Mouse (Mus musculus): ENCODE results near the gene Arpc5. TPM values are rescaled to one million over a fixed set of nuclear protein-coding genes. Genes with fewer than 3 reads are reported as not detected.

Gene Arpc5
- polyA plus RNA-seq, 1 experiment from 2014 or later = 229 TPM

- peaks cover 12% of the 10 kb centered on the region for H3K4me1 ChIP-seq (ENCODE audit: control insufficient read depth, insufficient read depth, low read length)
- H3K9me3 ChIP-seq (replicated peaks; ENCODE audit: control insufficient read depth, low read length) = peaks cover 3% of the 10 kb centered on the region; the same call in 1 of the 2 replicates
- ATAC-seq (replicated peaks; ENCODE audit: extremely low read depth, insufficient read depth, low FRiP score) = 0 out of 2 replicates have a peak, but pooled peaks have one; percentile 45
- H3K27ac ChIP-seq (ENCODE audit: low read length) = peak overlapping the region; percentile 34
- WGBS = 40% methylated on average over 4 of the region's 4 CpGs
- H3K4me3 ChIP-seq (ENCODE audit: low read length) = no peak overlapping the region
- H3K9ac ChIP-seq (ENCODE audit: low read length) = no peak overlapping the region
- no peaks in the 10 kb centered on the region for H3K36me3 ChIP-seq (ENCODE audit: control insufficient read depth, insufficient read depth)
- H3K27me3 ChIP-seq (ENCODE audit: control insufficient read depth, insufficient read depth, low read length) = no peaks in the 10 kb centered on the region
- no peak overlapping the region for H3K4me2 ChIP-seq (ENCODE audit: low read depth, low read length)
Measured at GRCm38 (mm10) chr1:152791269-152791668, 24.9 kb downstream of the Arpc5 start.

- H3K9ac ChIP-seq (ENCODE audit: low read length) = no peak overlapping the region
- 66% methylated on average over 12 of the region's 12 CpGs for WGBS
- H3K27ac ChIP-seq (ENCODE audit: low read length) = no peak overlapping the region
- H3K9me3 ChIP-seq (replicated peaks; ENCODE audit: control insufficient read depth, low read length) = peaks cover 3% of the 10 kb centered on the region; the same call in 1 of the 2 replicates
- H3K4me3 ChIP-seq (ENCODE audit: low read length) = no peak overlapping the region
- ATAC-seq (replicated peaks; ENCODE audit: extremely low read depth, insufficient read depth, low FRiP score) = no peak
- H3K4me1 ChIP-seq (ENCODE audit: control insufficient read depth, insufficient read depth, low read length) = peaks cover 12% of the 10 kb centered on the region
- no peak overlapping the region for H3K4me2 ChIP-seq (ENCODE audit: low read depth, low read length)
- no peaks in the 10 kb centered on the region for H3K27me3 ChIP-seq (ENCODE audit: control insufficient read depth, insufficient read depth, low read length)
- H3K36me3 ChIP-seq (ENCODE audit: control insufficient read depth, insufficient read depth) = no peaks in the 10 kb centered on the region
Measured at GRCm38 (mm10) chr1:152792736-152793494, 26.6 kb downstream of the Arpc5 start.

GRCm38 (mm10) chr1:152793495-152794130 lies 27.3 kb downstream of the Arpc5 start:
- H3K4me2 ChIP-seq (ENCODE audit: low read depth, low read length) = no peak overlapping the region
- H3K4me3 ChIP-seq (ENCODE audit: low read length) = no peak overlapping the region
- WGBS = 69% methylated on average over 6 of the region's 6 CpGs
- H3K4me1 ChIP-seq (ENCODE audit: control insufficient read depth, insufficient read depth, low read length) = peaks cover 12% of the 10 kb centered on the region
- no peak for ATAC-seq (replicated peaks; ENCODE audit: extremely low read depth, insufficient read depth, low FRiP score)
- H3K27me3 ChIP-seq (ENCODE audit: control insufficient read depth, insufficient read depth, low read length) = no peaks in the 10 kb centered on the region
- H3K9me3 ChIP-seq (replicated peaks; ENCODE audit: control insufficient read depth, low read length) = peaks cover 3% of the 10 kb centered on the region; the same call in 1 of the 2 replicates
- H3K9ac ChIP-seq (ENCODE audit: low read length) = no peak overlapping the region
- no peaks in the 10 kb centered on the region for H3K36me3 ChIP-seq (ENCODE audit: control insufficient read depth, insufficient read depth)
- H3K27ac ChIP-seq (ENCODE audit: low read length) = no peak overlapping the region

GRCm38 (mm10) chr1:152795688-152796255 lies 29.4 kb downstream of the Arpc5 start:
- H3K27ac ChIP-seq (ENCODE audit: low read length) = no peak overlapping the region
- H3K4me1 ChIP-seq (ENCODE audit: control insufficient read depth, insufficient read depth, low read length) = peaks cover 11% of the 10 kb centered on the region
- H3K4me3 ChIP-seq (ENCODE audit: low read length) = no peak overlapping the region
- H3K36me3 ChIP-seq (ENCODE audit: control insufficient read depth, insufficient read depth) = no peaks in the 10 kb centered on the region
- H3K9me3 ChIP-seq (replicated peaks; ENCODE audit: control insufficient read depth, low read length) = peaks cover 3% of the 10 kb centered on the region; the same call in 1 of the 2 replicates
- H3K9ac ChIP-seq (ENCODE audit: low read length) = no peak overlapping the region
- no peak overlapping the region for H3K4me2 ChIP-seq (ENCODE audit: low read depth, low read length)
- no peak for ATAC-seq (replicated peaks; ENCODE audit: extremely low read depth, insufficient read depth, low FRiP score)
- no peaks in the 10 kb centered on the region for H3K27me3 ChIP-seq (ENCODE audit: control insufficient read depth, insufficient read depth, low read length)
- 52% methylated on average over 8 of the region's 8 CpGs for WGBS

- H3K27me3 ChIP-seq (ENCODE audit: control insufficient read depth, insufficient read depth, low read length) = no peaks in the 10 kb centered on the region
- H3K9ac ChIP-seq (ENCODE audit: low read length) = no peak overlapping the region
- no peak overlapping the region for H3K4me3 ChIP-seq (ENCODE audit: low read length)
- WGBS = 75% methylated on average over 8 of the region's 8 CpGs
- no peaks in the 10 kb centered on the region for H3K36me3 ChIP-seq (ENCODE audit: control insufficient read depth, insufficient read depth)
- H3K4me1 ChIP-seq (ENCODE audit: control insufficient read depth, insufficient read depth, low read length) = peaks cover 3% of the 10 kb centered on the region; the same call in 1 of the 2 replicates
- H3K4me2 ChIP-seq (ENCODE audit: low read depth, low read length) = no peak overlapping the region
- no peak overlapping the region for H3K27ac ChIP-seq (ENCODE audit: low read length)
- no peak for ATAC-seq (replicated peaks; ENCODE audit: extremely low read depth, insufficient read depth, low FRiP score)
- peaks cover 2% of the 10 kb centered on the region; the same call in 1 of the 2 replicates for H3K9me3 ChIP-seq (replicated peaks; ENCODE audit: control insufficient read depth, low read length)
Measured at GRCm38 (mm10) chr1:152796683-152797263, 30.4 kb downstream of the Arpc5 start.

GRCm38 (mm10) chr1:152798125-152798524 lies 31.8 kb downstream of the Arpc5 start:
- H3K27ac ChIP-seq (ENCODE audit: low read length) = peak overlapping the region; percentile 57
- no peak overlapping the region for H3K4me2 ChIP-seq (ENCODE audit: low read depth, low read length)
- H3K9ac ChIP-seq (ENCODE audit: low read length) = no peak overlapping the region
- peak; percentile 50; the same call in 1 of the 2 replicates for ATAC-seq (replicated peaks; ENCODE audit: extremely low read depth, insufficient read depth, low FRiP score)
- H3K4me1 ChIP-seq (ENCODE audit: control insufficient read depth, insufficient read depth, low read length) = peaks cover 3% of the 10 kb centered on the region; the same call in 1 of the 2 replicates
- WGBS = 57% methylated on average over 9 of the region's 9 CpGs
- no peaks in the 10 kb centered on the region for H3K27me3 ChIP-seq (ENCODE audit: control insufficient read depth, insufficient read depth, low read length)
- no peaks in the 10 kb centered on the region for H3K9me3 ChIP-seq (replicated peaks; ENCODE audit: control insufficient read depth, low read length)
- no peaks in the 10 kb centered on the region for H3K36me3 ChIP-seq (ENCODE audit: control insufficient read depth, insufficient read depth)
- H3K4me3 ChIP-seq (ENCODE audit: low read length) = no peak overlapping the region

- Histone ChIP-seq H3K4me3 (ENCODE audit: low read length) (no peak within 1 kb of the TSS), H3K9ac (ENCODE audit: low read length) (no peak within 1 kb of the TSS), H3K27me3 (ENCODE audit: control insufficient read depth, insufficient read depth, low read length) (no peaks in the 10 kb centered on the region), H3K36me3 (ENCODE audit: control insufficient read depth, insufficient read depth) (no peaks in the 10 kb centered on the region), H3K27ac (ENCODE audit: low read length) (peak within 1 kb of the TSS; percentile 62), H3K4me1 (ENCODE audit: control insufficient read depth, insufficient read depth, low read length) (peaks cover 3% of the 10 kb centered on the region; the same call in 1 of the 2 replicates), H3K4me2 (ENCODE audit: low read depth, low read length) (peak within 1 kb of the TSS; percentile 4; the same call in 1 of the 2 replicates), H3K9me3 (replicated peaks; ENCODE audit: control insufficient read depth, low read length) (no peaks in the 10 kb centered on the region)
- 17% methylated on average over 2 of the region's 2 CpGs for WGBS
- peak; percentile 95 for ATAC-seq (replicated peaks; ENCODE audit: extremely low read depth, insufficient read depth, low FRiP score)
Measured at GRCm38 (mm10) chr1:152799897-152800296, 33.6 kb downstream of the Arpc5 start, which contains the start of gene Ncf2. Gene Ncf2, plus strand, starts transcription at chr1:152800194.

- Histone ChIP-seq H3K27me3 (ENCODE audit: control insufficient read depth, insufficient read depth, low read length) (no peaks in the 10 kb centered on the region), H3K4me2 (ENCODE audit: low read depth, low read length) (no peak overlapping the region), H3K36me3 (ENCODE audit: control insufficient read depth, insufficient read depth) (no peaks in the 10 kb centered on the region), H3K27ac (ENCODE audit: low read length) (peak overlapping the region; percentile 1; the same call in 1 of the 2 replicates), H3K9me3 (replicated peaks; ENCODE audit: control insufficient read depth, low read length) (no peaks in the 10 kb centered on the region), H3K4me1 (ENCODE audit: control insufficient read depth, insufficient read depth, low read length) (peaks cover 3% of the 10 kb centered on the region; the same call in 1 of the 2 replicates), H3K4me3 (ENCODE audit: low read length) (no peak overlapping the region), H3K9ac (ENCODE audit: low read length) (no peak overlapping the region)
- no peak for ATAC-seq (replicated peaks; ENCODE audit: extremely low read depth, insufficient read depth, low FRiP score)
- WGBS = 82% methylated on average over 13 of the region's 13 CpGs
Measured at GRCm38 (mm10) chr1:152800633-152801176, 34.4 kb downstream of the Arpc5 start.

Data from heart, embryonic 16.5 days (tissue).